Comparison of ENCODE assay signal across 8 mouse cellular contexts in the genomic region with DNA sequence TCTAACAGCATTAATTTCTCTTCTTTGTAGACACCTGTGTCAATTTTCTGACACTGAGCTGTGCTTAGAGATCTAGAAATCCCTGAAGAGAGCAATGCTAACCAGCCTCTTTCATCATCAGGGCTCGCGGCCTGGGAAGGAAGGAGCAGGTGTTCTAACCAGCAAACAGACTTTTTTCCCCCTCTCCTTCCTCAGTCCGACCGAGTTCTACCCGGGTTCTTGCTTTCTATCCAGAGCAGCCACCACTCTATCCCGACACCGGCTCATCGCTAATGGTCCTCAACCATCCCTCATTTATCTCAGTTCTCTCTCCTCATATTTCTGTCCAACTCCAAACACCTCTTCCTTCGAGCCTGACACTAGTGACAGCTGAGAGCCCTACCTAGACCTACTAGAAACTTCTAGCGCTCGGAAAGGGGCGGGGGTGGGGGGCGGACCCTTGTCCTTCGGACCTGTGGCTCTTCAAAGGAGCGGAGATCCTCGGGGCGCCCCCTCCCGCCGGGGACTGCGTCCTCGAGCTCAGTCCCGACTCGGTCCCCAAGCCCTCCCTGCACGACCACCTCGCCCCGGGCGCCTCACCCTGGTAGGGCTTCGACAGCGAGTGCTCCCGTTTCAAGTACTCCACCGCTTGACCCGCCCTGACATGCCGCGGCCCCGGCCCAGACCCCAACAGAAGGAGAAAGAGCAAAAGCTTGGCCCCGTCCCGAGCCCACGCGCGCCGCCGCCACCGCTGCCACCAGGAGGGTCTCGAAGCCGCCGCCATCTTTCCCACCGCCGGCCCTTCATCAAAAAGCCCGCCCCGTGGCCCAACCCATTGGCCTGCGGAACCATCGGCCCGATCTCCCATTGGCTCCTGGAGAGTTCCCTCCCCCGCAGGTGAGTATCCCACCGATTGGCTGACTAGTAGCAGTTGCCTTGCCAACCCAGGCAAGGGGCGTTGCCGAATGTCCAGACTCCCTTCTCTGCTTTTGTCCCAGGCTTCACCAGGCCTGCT. TPM values are rescaled to one million over a fixed set of nuclear protein-coding genes. Genes with fewer than 3 reads are reported as not detected.
DNase-seq lines count a peak whose midpoint lies in the region; ATAC-seq lines count a peak whose summit lies in the region.

Gene Lman2l, minus strand, starts transcription at position 801 of the 994 bp plus-strand sequence.

- H3K4me1 ChIP-seq in lung, embryonic 16.5 days (replicated peaks; ENCODE audit: control insufficient read depth, insufficient read depth, low read length) = 0 out of 2 replicates have a peak, but pooled peaks cover 4% of the 10 kb centered on the region

- H3K36me3 ChIP-seq in lung, embryonic 16.5 days (ENCODE audit: control insufficient read depth, insufficient read depth, low read length) = no peaks in the 10 kb centered on the region

- peak within 1 kb of the TSS; percentile 76 for H3K27ac ChIP-seq in lung, embryonic 16.5 days (ENCODE audit: low read length)

- peak within 1 kb of the TSS; percentile 82 for H3K9ac ChIP-seq in lung, embryonic 16.5 days (ENCODE audit: low read length)

- peak within 1 kb of the TSS; percentile 79 for H3K4me2 ChIP-seq in lung, embryonic 16.5 days (ENCODE audit: low read depth, low read length)

- no peaks in the 10 kb centered on the region for H3K9me3 ChIP-seq in lung, embryonic 16.5 days (ENCODE audit: control insufficient read depth, low read length)

- WGBS in lung, embryonic 16.5 days = under 1% methylated on average over 45 of the region's 57 CpGs

- no peaks in the 10 kb centered on the region for H3K27me3 ChIP-seq in lung, embryonic 16.5 days (ENCODE audit: control insufficient read depth, insufficient read depth, low read depth, low read length)

- DNase-seq in MEL-GATA-1-ER (ENCODE audit: extremely low read depth, low read depth) = peak; percentile 93
- DNase-seq in cerebellum, adult 8-10 months = peak; percentile 94
- peak; percentile 95 for DNase-seq in forelimb bud, embryonic 11.5 days (ENCODE audit: low read depth, low spot score)
- DNase-seq in layer of hippocampus, adult 9-10 months (ENCODE audit: low spot score) = peak; percentile 93
- DNase-seq in ovary, postnatal 10 days (ENCODE audit: low spot score) = peak; percentile 86
- peak; percentile 96 to 97 for DNase-seq in thymus, postnatal 10 days (ENCODE audit: low spot score in 2 of 2)

- peak; percentile 100 for ATAC-seq in hematopoietic stem cell, adult 5-6 weeks (replicated peaks in 1 of 2; ENCODE audit: insufficient read depth in 1 of 2, low FRiP score in 2 of 2, low TSS enrichment in 1 of 2, low read depth in 1 of 2, poor library complexity in 2 of 2, severe bottlenecking in 2 of 2)
- peak; percentile 99 for ATAC-seq in lung, embryonic 16.5 days (ENCODE audit: low read depth)

- peak within 1 kb of the TSS; percentile 83 for H3K4me3 ChIP-seq in lung, embryonic 16.5 days (ENCODE audit: low read length)

RNA-seq across cellular contexts. Expression of gene Lman2l, which starts in this region (rescaled TPM):
- total RNA-seq in hematopoietic stem cell, adult 5-6 weeks (2017) = 5.6 and 7.1 TPM in 2 replicates
- polyA plus RNA-seq in lung, embryonic 16.5 days (2015; fragmentation: Nextera tagmentation; extraction: Ambion mirVana) = 45.6 and 48.5 TPM in 2 replicates

Comparison
In these comparisons a context has a peak if more than half of its experiments do, and no peak if none do; other contexts are left out.
1. Peak in every context shown above with its lines: DNase-seq, ATAC-seq, H3K4me3 ChIP-seq and H3K27ac ChIP-seq.